Mouse (Mus musculus) frontal cortex, adult 2 months (tissue): Measurements from ENCODE around the gene Foxf2. TPM values are rescaled to one million over a fixed set of nuclear protein-coding genes. Genes with fewer than 3 reads are reported as not detected.

Experiments used
- DNase-seq, 2 experiments: peaks; one replicate each; pipeline ENCODE4 v3.0.0; 2022; ENCODE audit warnings: low spot score in 1 of 2; ENCODE audit errors: extremely low spot score in 1 of 2
- polyA plus RNA-seq: library from polyadenylated mRNA; depleted of rRNA; stranded (reverse); fragments of >200 nt; gene quantifications from 2 replicates; pipeline ENCODE4 v1.2.3, GENCODE M21; 2012; rRNA removed

Gene Foxf2
- polyA plus RNA-seq, result 5.8 and 6.6 TPM in 2 replicates

- no peak for DNase-seq
Measured at GRCm38 (mm10) chr13:31625333-31626101, at the start of gene Foxf2. TSS of gene Foxf2 (plus strand) at chr13:31625816.

GRCm38 (mm10) chr13:31576696-31577095 lies 48.9 kb upstream of the Foxf2 start:
- no peak for DNase-seq

- no peak for DNase-seq
Measured at GRCm38 (mm10) chr13:31577576-31577975, 48.0 kb upstream of the Foxf2 start.

GRCm38 (mm10) chr13:31578389-31578788 lies 47.2 kb upstream of the Foxf2 start:
- no peak for DNase-seq

GRCm38 (mm10) chr13:31579866-31580265 lies 45.8 kb upstream of the Foxf2 start:
- DNase-seq, result no peak

- no peak for DNase-seq
Measured at GRCm38 (mm10) chr13:31587341-31587740, 38.3 kb upstream of the Foxf2 start.

GRCm38 (mm10) chr13:31599576-31599975 lies 26.0 kb upstream of the Foxf2 start:
- DNase-seq, result no peak

GRCm38 (mm10) chr13:31603964-31604363 lies 21.7 kb upstream of the Foxf2 start:
- DNase-seq, result no peak

GRCm38 (mm10) chr13:31614724-31615465 lies 10.7 kb upstream of the Foxf2 start:
- no peak for DNase-seq

- no peak for DNase-seq
Measured at GRCm38 (mm10) chr13:31615561-31616165, 10.0 kb upstream of the Foxf2 start.

GRCm38 (mm10) chr13:31618001-31618400 lies 7.6 kb upstream of the Foxf2 start:
- DNase-seq, result no peak

GRCm38 (mm10) chr13:31618416-31618815 lies 7.2 kb upstream of the Foxf2 start:
- peak in 1 of 2 experiments; percentile 83 for DNase-seq

GRCm38 (mm10) chr13:31618919-31619655 lies 6.5 kb upstream of the Foxf2 start:
- no peak for DNase-seq

- no peak for DNase-seq
Measured at GRCm38 (mm10) chr13:31619826-31620498, 5.7 kb upstream of the Foxf2 start.

- DNase-seq, result no peak
Measured at GRCm38 (mm10) chr13:31620499-31620847, 5.1 kb upstream of the Foxf2 start.

GRCm38 (mm10) chr13:31620937-31621336 lies 4.7 kb upstream of the Foxf2 start:
- no peak for DNase-seq

- DNase-seq, result no peak
Measured at GRCm38 (mm10) chr13:31621741-31622140, 3.9 kb upstream of the Foxf2 start.

- no peak for DNase-seq
Measured at GRCm38 (mm10) chr13:31622371-31622770, 3.2 kb upstream of the Foxf2 start.

GRCm38 (mm10) chr13:31623291-31623690 lies 2.3 kb upstream of the Foxf2 start:
- no peak for DNase-seq
